Mouse (Mus musculus) layer of hippocampus, adult 2 months (tissue): Measurements from ENCODE around the gene Nexn. TPM values are rescaled to one million over a fixed set of nuclear protein-coding genes. Genes with fewer than 3 reads are reported as not detected.
"Not testable (repeated sequence)": the region's sequence is repeated elsewhere in the genome, so short reads cannot be mapped to it uniquely, and the experiment has no call there.

Experiments used
- DNase-seq, 2 experiments: peaks; one replicate each; pipeline ENCODE4 v3.0.0; 2022; ENCODE audit warnings: low spot score in 2 of 2
- H3K27ac ChIP-seq: fragments of 200-600 bp; 2 replicates; pipeline ENCODE4 v1.8.1; 2022
- H3K4me3 ChIP-seq: fragments of 200-600 bp; 2 replicates; pipeline ENCODE4 v1.8.1; 2022; ENCODE audit warnings: mild to moderate bottlenecking
- CTCF ChIP-seq: fragments of 200-600 bp; conservative IDR thresholded peaks from 2 replicates; pipeline ENCODE4 v1.8.1; 2022; ENCODE audit warnings: antibody characterized with exemption, mild to moderate bottlenecking, moderate library complexity
- long read RNA-seq, 2 experiments: library from polyadenylated mRNA; stranded (forward); transcript quantifications; one replicate each; pipeline ENCODE4 v2.0.0; 2021; ENCODE audit warnings: borderline mapping rate in 2 of 2
- total RNA-seq, 2 experiments: library from RNA; stranded (reverse); gene quantifications; 2 replicates each; pipeline ENCODE4 v1.2.3; 2021

Nexn gene
- 1 to 10 TPM in 1 of 2 experiments, under 1 TPM in 1; 0.95 to 1.8 TPM for total RNA-seq
- long read RNA-seq, experiment 1, partial matches to known transcripts = 0 of 1 reads
- long read RNA-seq, experiment 1, other reads (novel, unspliced or antisense) = 1 of 1 reads
- long read RNA-seq, experiment 2 = 0 reads

DNA sequence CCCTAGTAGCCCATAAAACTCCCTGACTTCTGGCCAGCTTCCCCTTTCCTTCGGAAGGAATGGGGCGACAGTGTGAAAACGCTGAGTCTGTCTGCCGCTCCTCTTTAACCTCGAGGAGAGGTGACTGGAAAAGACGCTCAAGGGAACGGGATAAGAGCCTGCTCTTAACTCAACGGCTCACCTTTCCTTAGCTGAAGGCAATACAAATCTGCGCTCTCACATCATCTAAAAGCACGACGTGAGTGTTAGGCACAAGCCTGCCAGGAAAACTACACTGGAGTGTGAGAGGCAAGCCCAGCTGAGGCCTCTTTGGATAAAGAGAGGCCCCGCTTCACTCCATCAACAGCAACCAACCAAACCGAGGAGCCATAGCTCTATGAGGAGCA is at the start of gene Nexn:
Nexn (minus strand) TSS at position 315 of the 386 bp plus-strand sequence.
- no peak for TF ChIP-seq CTCF
- H3K27ac ChIP-seq = no peak within 1 kb of the TSS
- no peak for DNase-seq

GRCm38 (mm10) chr3:152315613-152316012 is 49.5 kb upstream of the Nexn start:
- H3K27ac ChIP-seq = no peak overlapping the region
- H3K4me3 ChIP-seq = no peak overlapping the region
- DNase-seq = peak; percentile 71 to 72
- peak; percentile 93 for TF ChIP-seq CTCF

More for the DNA sequence above, at the start of gene Nexn:
- H3K4me3 ChIP-seq = peak within 1 kb of the TSS; percentile 60

- not testable (repeated sequence) for DNase-seq, H3K4me3 ChIP-seq, H3K27ac ChIP-seq
These were observed 48.5 kb upstream of the Nexn start for GRCm38 (mm10) chr3:152314666-152315065.

DNA sequence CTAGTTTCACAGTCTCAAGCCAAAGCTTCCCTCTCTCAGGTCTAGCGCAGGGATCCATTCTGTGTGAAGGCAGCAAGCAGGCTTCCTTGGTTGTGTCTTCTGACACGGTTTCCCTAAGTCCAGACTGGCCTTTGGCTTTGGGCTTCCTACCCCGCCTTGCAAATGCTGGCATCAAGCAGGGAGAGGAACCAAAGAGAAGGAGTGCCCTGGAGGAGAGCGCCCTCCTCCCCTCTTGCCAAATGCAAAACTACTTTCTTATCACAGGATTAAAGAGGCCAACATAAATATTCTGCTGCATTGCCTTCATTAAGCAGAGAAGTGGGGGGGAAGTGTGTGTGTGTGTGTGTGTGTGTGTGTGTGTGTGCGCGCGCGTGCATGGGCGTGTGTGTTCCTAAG is 43.1 kb upstream of the Nexn start:
- DNase-seq = no peak
- no peak for TF ChIP-seq CTCF
- H3K4me3 ChIP-seq = no peak overlapping the region
- H3K27ac ChIP-seq = no peak overlapping the region

DNA sequence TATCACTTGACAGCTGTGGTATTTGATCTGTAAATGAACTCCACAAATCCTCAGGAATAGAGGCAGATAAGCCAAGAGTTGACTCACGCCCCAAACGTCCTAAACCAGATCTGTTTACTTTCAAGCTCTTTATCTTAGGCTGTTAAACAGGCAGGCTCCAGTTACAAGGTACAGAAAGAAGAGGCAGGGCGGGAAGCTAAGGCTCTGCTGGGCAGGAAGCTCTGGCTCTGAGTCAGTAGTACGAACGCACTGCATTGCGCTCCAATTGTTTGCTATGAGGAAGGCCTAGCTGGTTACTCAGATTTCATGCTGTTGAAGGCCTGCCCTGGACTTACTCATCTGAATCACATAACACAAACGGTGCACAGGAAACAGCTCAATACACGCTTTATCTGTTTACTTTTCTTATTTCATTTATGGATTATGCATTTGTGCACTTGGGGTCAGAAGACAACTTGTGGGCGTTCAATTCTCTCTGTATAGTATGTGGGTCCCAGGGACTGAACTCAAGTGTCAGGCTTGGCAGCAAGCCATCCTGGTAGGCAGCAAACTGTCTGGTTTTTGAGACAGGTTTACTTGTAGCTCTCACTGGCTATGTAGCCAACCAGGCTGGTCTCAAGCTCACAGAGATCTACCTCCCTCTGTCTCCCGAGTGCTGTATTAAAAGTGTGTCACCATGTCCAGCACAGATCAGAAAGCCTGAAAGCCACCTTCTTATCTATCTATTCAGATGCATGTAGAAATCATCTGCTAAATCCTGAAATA is 42.5 kb upstream of the Nexn start:
- DNase-seq = no peak
- Histone ChIP-seq H3K27ac (no peak overlapping the region), H3K4me3 (no peak overlapping the region)
- TF ChIP-seq CTCF = no peak

DNA sequence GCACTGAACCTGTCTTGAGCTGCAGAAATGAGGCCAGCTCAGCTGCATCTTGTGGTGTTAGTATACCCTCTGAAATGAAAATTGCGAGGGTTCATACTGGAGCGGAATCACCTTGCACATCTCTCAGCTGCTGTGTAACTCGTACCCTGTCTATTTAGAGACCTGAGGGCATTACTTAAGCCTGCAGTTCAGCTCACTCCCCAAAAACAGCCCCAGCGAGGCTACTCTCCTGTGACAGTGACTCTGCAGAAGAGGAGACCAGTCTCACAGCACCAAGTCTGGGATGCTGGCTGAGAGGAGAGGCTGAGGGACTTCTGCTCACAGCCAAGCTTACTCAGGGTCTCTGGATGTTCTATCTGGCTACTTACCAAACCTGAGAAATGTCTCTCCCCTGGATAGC is 39.8 kb upstream of the Nexn start:
- H3K27ac ChIP-seq = no peak overlapping the region
- DNase-seq = no peak
- no peak overlapping the region for H3K4me3 ChIP-seq
- TF ChIP-seq CTCF = no peak

DNA sequence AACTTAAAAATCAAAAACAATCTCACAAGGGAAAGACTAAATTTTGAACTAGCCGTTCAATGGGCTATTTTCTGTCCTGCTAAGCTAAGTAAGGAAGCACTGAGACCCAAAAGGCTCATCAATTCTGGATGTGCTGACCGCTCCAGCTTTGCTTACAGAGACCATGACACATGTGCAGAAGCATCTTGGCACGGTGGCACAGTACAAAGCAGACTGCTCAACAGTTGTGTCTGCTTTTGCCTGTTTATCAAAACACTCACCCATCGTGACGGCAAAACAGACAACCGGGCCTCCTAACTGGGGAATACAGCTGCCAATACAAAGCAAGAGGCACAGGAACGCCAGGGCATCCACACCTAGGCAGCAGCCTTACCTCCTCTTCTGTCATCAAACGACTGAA is 38.9 kb upstream of the Nexn start:
- Histone ChIP-seq H3K4me3 (no peak overlapping the region), H3K27ac (no peak overlapping the region)
- TF ChIP-seq CTCF = no peak
- no peak for DNase-seq

DNA sequence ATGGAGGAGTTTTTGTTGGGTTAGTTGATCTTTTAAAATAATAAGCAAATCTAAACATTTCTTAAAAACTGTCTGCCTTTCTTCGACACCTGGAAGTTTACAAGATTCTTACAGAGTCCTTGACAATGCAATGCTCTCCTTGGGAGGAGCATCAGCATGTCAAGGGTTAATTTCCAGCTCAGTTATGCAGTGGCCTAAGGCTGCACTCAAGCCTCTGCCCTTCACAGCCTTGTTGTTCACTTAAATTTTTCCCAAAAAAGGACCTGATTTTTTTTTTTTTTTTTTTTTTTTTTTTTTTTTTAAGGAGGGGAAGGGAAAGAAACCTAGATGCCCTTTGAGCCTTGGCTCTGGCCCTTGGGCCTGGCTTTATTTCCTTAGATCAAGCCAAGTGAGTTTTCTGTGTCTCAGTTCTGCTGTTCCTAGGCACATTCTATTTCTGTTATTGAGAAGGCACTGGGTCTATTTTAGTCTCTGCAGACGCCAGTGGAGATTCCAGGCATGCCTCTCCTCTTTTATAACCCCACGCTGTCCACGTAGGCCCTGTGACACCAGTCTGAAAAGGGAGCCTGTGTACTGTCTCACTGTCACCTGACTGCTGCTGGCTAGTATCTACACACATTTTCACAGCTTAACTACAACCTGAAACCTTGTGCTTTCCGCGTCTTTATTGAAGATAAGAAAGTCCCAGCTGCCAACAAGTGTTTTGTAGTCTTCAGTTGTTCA is 38.1 kb upstream of the Nexn start:
- Histone ChIP-seq H3K4me3 (no peak overlapping the region), H3K27ac (no peak overlapping the region)
- DNase-seq = no peak
- TF ChIP-seq CTCF = no peak

- no peak for TF ChIP-seq CTCF
- no peak overlapping the region for H3K27ac ChIP-seq
- no peak for DNase-seq
- no peak overlapping the region for H3K4me3 ChIP-seq
These were observed 36.8 kb upstream of the Nexn start for GRCm38 (mm10) chr3:152302991-152303390.

DNA sequence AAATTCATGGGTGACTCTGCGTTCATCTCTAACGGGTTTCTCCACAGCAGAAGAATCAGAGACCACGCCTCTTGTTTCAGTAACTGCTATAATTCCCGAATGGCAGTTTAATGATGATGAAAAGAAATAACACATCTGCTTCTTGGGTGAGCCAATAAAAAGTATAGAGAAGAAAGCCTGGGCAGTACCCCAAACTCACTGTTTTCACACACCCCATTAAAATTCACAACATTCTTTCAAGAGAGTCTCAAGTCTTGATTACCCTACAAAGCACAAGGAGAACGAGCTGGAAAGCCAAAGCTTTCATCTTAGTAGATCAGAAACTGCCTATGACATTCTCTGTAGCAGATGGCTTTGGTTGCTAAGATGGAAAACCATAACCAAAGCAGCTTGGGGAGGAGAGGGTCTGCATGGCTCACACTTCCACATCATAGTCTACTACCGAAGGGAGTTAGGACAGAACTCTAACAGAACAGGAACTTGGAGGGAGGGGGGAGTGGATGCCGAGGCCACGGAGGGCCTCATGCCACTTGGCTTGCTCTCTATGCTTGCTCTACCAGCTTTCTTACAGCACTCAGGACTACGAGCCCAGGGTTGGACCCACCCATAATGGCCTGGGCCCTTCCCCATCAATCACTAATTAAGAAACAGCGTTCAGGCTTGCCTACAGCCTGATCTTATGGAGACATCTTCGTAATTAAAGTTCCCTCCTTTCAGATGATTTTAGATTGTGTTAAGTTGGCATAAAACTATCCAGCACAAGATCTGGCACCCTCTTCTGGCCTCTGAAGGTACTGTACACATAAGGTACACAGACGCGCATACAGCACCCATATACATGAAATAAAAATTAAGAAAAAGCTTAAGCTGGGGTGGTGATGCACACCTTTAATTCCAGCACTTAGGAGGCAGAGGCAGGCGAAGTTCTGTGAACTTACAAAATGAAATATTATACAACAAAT is 34.5 kb upstream of the Nexn start:
- no peak for DNase-seq
- Histone ChIP-seq H3K4me3 (no peak overlapping the region), H3K27ac (no peak overlapping the region)
- peak; percentile 61 for TF ChIP-seq CTCF

DNA sequence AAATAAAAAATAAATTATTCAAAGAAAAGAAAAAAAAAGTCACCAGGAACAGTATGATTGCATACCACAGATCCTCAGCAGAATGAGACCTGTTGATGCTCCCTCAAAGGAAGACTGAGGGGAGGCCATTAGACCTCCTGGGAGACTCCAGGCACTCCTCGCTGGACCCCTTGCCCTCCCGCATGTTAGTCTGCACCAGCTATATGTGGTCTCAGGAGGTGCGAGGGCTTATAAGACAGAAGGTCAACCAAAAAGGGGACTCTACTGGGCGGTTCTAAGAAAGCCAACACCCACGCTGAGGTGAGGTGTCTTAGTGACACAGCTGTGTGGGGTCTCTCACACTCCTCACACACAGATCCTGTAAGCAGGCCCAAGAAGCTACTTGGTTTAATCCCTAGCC is 29.7 kb upstream of the Nexn start:
- TF ChIP-seq CTCF = no peak
- no peak overlapping the region for H3K4me3 ChIP-seq
- no peak for DNase-seq
- H3K27ac ChIP-seq = no peak overlapping the region

DNA sequence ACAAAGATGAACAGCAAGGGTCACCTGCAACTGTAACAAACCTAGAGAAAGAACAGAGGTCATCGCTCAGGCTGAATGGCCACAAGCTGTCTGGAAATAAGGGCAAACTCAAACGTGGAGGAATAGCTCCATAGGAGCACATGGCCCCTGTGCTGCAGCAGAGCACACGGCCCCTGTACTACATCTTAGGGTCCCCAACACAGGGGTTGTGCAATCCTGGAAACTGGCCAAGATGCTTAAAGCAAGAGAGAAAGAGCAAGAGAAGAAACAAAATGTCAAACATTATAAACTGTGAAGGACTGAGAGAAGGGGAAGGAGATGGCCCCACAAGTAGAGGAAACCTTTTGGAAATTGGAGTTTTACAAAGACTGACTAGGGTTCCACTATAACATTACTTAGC is 28.2 kb upstream of the Nexn start:
- no peak for TF ChIP-seq CTCF
- no peak overlapping the region for H3K27ac ChIP-seq
- DNase-seq = no peak
- no peak overlapping the region for H3K4me3 ChIP-seq
